Mouse (Mus musculus) spleen, postnatal 10 days (tissue): ENCODE measurements around the gene Dut.
"Not testable (repeated sequence)": the region's sequence is repeated elsewhere in the genome, so short reads cannot be mapped to it uniquely, and the experiment has no call there.

Source experiments
- DNase-seq, 2 experiments: peaks; one replicate each; pipeline ENCODE4 v3.0.0; 2021 to 2022; ENCODE audit warnings: low spot score in 2 of 2

Dut gene

GRCm38 (mm10) chr2:125254630-125255029 lies 7.6 kb downstream of the Dut start:
- no peak for DNase-seq

GRCm38 (mm10) chr2:125255886-125256285 lies 8.9 kb downstream of the Dut start:
- no peak for DNase-seq

GRCm38 (mm10) chr2:125259230-125260120 lies 12.5 kb downstream of the Dut start:
- DNase-seq, result peak in 1 of 2 experiments; percentile 33

- no peak for DNase-seq
Observed at GRCm38 (mm10) chr2:125260326-125260725, 13.3 kb downstream of the Dut start.

GRCm38 (mm10) chr2:125263056-125263455 lies 16.1 kb downstream of the Dut start:
- no peak for DNase-seq

- no peak for DNase-seq
Observed at GRCm38 (mm10) chr2:125263753-125264152, 16.8 kb downstream of the Dut start.

GRCm38 (mm10) chr2:125268876-125269275 lies 21.9 kb downstream of the Dut start:
- no peak for DNase-seq

GRCm38 (mm10) chr2:125275617-125276016 lies 28.6 kb downstream of the Dut start:
- DNase-seq, result no peak

- DNase-seq, result no peak
Observed at GRCm38 (mm10) chr2:125276692-125277091, 29.7 kb downstream of the Dut start.

- no peak for DNase-seq
Observed at GRCm38 (mm10) chr2:125278474-125278873, 31.5 kb downstream of the Dut start.

- DNase-seq, result not testable (repeated sequence)
Observed at GRCm38 (mm10) chr2:125279995-125280394, 33.0 kb downstream of the Dut start.

GRCm38 (mm10) chr2:125282334-125283206 lies 35.6 kb downstream of the Dut start:
- peak in 1 of 2 experiments; percentile 25 for DNase-seq

GRCm38 (mm10) chr2:125285777-125286176 lies 38.8 kb downstream of the Dut start:
- no peak for DNase-seq

- no peak for DNase-seq
Observed at GRCm38 (mm10) chr2:125290197-125290965, 43.4 kb downstream of the Dut start.

GRCm38 (mm10) chr2:125291101-125291500 lies 44.1 kb downstream of the Dut start:
- DNase-seq, result no peak

GRCm38 (mm10) chr2:125292616-125293015 lies 45.6 kb downstream of the Dut start:
- no peak for DNase-seq

GRCm38 (mm10) chr2:125293969-125294491 lies 47.0 kb downstream of the Dut start:
- DNase-seq, result no peak

GRCm38 (mm10) chr2:125295526-125295925 lies 48.5 kb downstream of the Dut start:
- DNase-seq, result no peak

GRCm38 (mm10) chr2:125298841-125299240 lies 51.9 kb downstream of the Dut start:
- DNase-seq, result no peak

GRCm38 (mm10) chr2:125301877-125302624 lies 55.1 kb downstream of the Dut start:
- DNase-seq, result no peak

- DNase-seq, result no peak
Observed at GRCm38 (mm10) chr2:125302625-125302924, 55.6 kb downstream of the Dut start.
